Mouse (Mus musculus) heart, adult 2 months (tissue): ENCODE results near the gene Fam187b. TPM values are rescaled to one million over a fixed set of nuclear protein-coding genes. Genes with fewer than 3 reads are reported as not detected.
"Not testable (repeated sequence)": the region's sequence is repeated elsewhere in the genome, so short reads cannot be mapped to it uniquely, and the experiment has no call there.

Source experiments
- DNase-seq, 2 experiments: peaks; one replicate each; pipeline ENCODE4 v3.0.0; 2021
- H3K27ac ChIP-seq: fragments of 200-600 bp; 2 replicates; pipeline ENCODE4 v1.8.1; 2022
- H3K27me3 ChIP-seq: fragments of 200-500 bp; 2 replicates; pipeline ENCODE4 v1.6.1; 2012; ENCODE audit warnings: mild to moderate bottlenecking, low read length, inconsistent platforms, mixed read lengths; ENCODE audit not compliant: control insufficient read depth, insufficient read depth
- H3K36me3 ChIP-seq: fragments of 200-500 bp; 2 replicates; pipeline ENCODE4 v1.6.1; 2012; ENCODE audit warnings: low read length, inconsistent platforms; ENCODE audit not compliant: control insufficient read depth, insufficient read depth
- H3K4me1 ChIP-seq: fragments of 200-500 bp; 2 replicates; pipeline ENCODE4 v1.6.1; 2011; ENCODE audit warnings: low read length; ENCODE audit not compliant: control insufficient read depth, insufficient read depth
- H3K4me3 ChIP-seq: fragments of 200-600 bp; 2 replicates; pipeline ENCODE4 v1.8.1; 2022
- H3K79me2 ChIP-seq: fragments of 200-500 bp; replicated peaks from 2 replicates; pipeline ENCODE4 v1.6.1; 2012; ENCODE audit warnings: mild to moderate bottlenecking, inconsistent platforms, low read length, moderate library complexity, mixed read lengths; ENCODE audit not compliant: control insufficient read depth, insufficient read depth
- H3K9ac ChIP-seq: fragments of 200-500 bp; 2 replicates; pipeline ENCODE4 v1.6.1; 2012; ENCODE audit warnings: low read depth, mild to moderate bottlenecking, control low read depth, inconsistent platforms, low read length, mixed read lengths
- CTCF ChIP-seq: fragments of 200-600 bp; IDR thresholded peaks from 2 replicates; pipeline ENCODE4 v1.8.1; 2022; ENCODE audit warnings: antibody characterized with exemption, mild to moderate bottlenecking, moderate library complexity
- EP300 ChIP-seq: fragments of 200-500 bp; IDR thresholded peaks from 2 replicates; pipeline ENCODE4 v1.6.1; 2011; ENCODE audit warnings: low read depth, low read length, control low read depth; ENCODE audit not compliant: insufficient read depth
- POLR2A ChIP-seq: fragments of 200-500 bp; IDR thresholded peaks from 2 replicates; pipeline ENCODE4 v1.6.1; 2011; ENCODE audit warnings: mild to moderate bottlenecking, low read depth, low read length, control low read depth; ENCODE audit not compliant: insufficient read depth
- WGBS: fragments of 180-500 bp; shearing (Covaris S2); methylation state at CpG from one replicate; pipeline ENCODE4 v1.1.7; 2018; 5-methylcytosine and 5-hydroxymethylcytosine counted together
- intact Hi-C: fragments of 180-260 bp; cut with DNase I; formaldehyde crosslinking; loops from one replicate; pipeline ENCODE4 v1.15.1; 2025
- long read RNA-seq: library from polyadenylated mRNA; stranded (forward); transcript quantifications from one replicate; pipeline ENCODE4 v2.0.0, GENCODE M21; 2021
- polyA plus RNA-seq: library from polyadenylated mRNA; depleted of rRNA; stranded (reverse); fragments of >200 nt; gene quantifications from 2 replicates; pipeline ENCODE4 v1.2.3, GENCODE M21; 2012; rRNA removed
- total RNA-seq, 2 experiments: library from RNA; stranded (reverse); gene quantifications; 2 replicates each; pipeline ENCODE4 v1.2.3; 2021

The Fam187b gene
- total RNA-seq (not detected), polyA plus RNA-seq (0.29 and 0.53 TPM in 2 replicates)
- long read RNA-seq: 0 reads

- peaks cover 1% of the 10 kb centered on the region for H3K4me1 ChIP-seq
- DNase-seq: peak; percentile 88 to 92
- H3K79me2 ChIP-seq: no peaks in the 10 kb centered on the region
- peaks cover 2% of the 10 kb centered on the region; the same call in 1 of the 2 replicates for H3K27me3 ChIP-seq
- H3K36me3 ChIP-seq: no peaks in the 10 kb centered on the region
- WGBS: under 1% methylated on average over 37 of the region's 37 CpGs
- no peak for TF ChIP-seq POLR2A
- peak; percentile 79 for TF ChIP-seq CTCF
- TF ChIP-seq EP300: peak; percentile 84
- intact Hi-C loops: loop anchor here (1.0 to 5.0 kb wide), 3 partner anchors 18 to 100 kb away; partner anchors contain the start of gene Fxyd7
- peak within 1 kb of the TSS; percentile 60 for H3K27ac ChIP-seq
- H3K9ac ChIP-seq: peak within 1 kb of the TSS; percentile 70
- peak within 1 kb of the TSS; percentile 40 for H3K4me3 ChIP-seq
Measured at GRCm38 (mm10) chr7:30973501-30974289, at the start of gene Fam187b. TSS of gene Fam187b (plus strand) at chr7:30973790.

GRCm38 (mm10) chr7:30924071-30924470, 49.5 kb upstream of the Fam187b start:
- Histone ChIP-seq H3K4me1 (no peaks in the 10 kb centered on the region), H3K27ac (no peak overlapping the region), H3K9ac (no peak overlapping the region), H3K79me2 (no peaks in the 10 kb centered on the region), H3K4me3 (no peak overlapping the region), H3K36me3 (no peaks in the 10 kb centered on the region), H3K27me3 (no peaks in the 10 kb centered on the region)
- 43% methylated on average over 3 of the region's 3 CpGs for WGBS
- TF ChIP-seq EP300: no peak
- no peak for TF ChIP-seq POLR2A
- TF ChIP-seq CTCF: no peak
- DNase-seq: peak in 1 of 2 experiments; percentile 19
- intact Hi-C loops: no loop called here

DNA sequence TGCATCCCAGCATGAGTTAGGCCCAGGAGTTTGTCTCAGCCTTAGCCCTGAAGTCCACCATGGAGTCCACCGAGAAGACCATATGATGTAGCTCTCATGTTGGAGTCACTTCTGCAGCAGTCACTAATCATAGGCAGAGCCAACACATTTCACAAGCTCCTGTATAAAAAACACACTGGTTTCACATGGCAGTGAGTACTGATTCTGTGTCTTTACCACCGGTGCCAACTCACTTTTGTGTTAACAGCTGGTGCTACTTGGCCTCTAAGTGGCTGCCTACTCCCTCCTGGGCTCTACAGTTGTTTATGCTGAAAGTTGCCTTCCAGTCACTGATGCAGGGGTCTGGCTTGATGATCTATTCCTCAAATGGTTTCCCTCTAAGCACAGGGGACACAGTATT, 49.0 kb upstream of the Fam187b start, which contains the start of gene Hamp2:
Hamp2 (minus strand) TSS at position 101 of the 400 bp plus-strand sequence.
- WGBS: 89% methylated on average over 2 of the region's 2 CpGs
- H3K27me3 ChIP-seq, H3K4me3 ChIP-seq, intact Hi-C loops, DNase-seq, H3K36me3 ChIP-seq, H3K4me1 ChIP-seq, H3K9ac ChIP-seq, H3K27ac ChIP-seq, H3K79me2 ChIP-seq: not testable (repeated sequence)

GRCm38 (mm10) chr7:30935422-30936099, 38.0 kb upstream of the Fam187b start:
- H3K79me2 ChIP-seq, H3K27ac ChIP-seq, H3K4me1 ChIP-seq, H3K9ac ChIP-seq, H3K4me3 ChIP-seq, intact Hi-C loops, H3K27me3 ChIP-seq, DNase-seq, H3K36me3 ChIP-seq: not testable (repeated sequence)
- 54% methylated on average over 6 of the region's 6 CpGs for WGBS

- DNase-seq, H3K4me1 ChIP-seq, H3K27ac ChIP-seq, H3K79me2 ChIP-seq, H3K27me3 ChIP-seq, H3K9ac ChIP-seq, intact Hi-C loops, H3K36me3 ChIP-seq, H3K4me3 ChIP-seq: not testable (repeated sequence)
- 50% methylated on average over 1 of the region's 1 CpGs for WGBS
Measured at GRCm38 (mm10) chr7:30940070-30940469, 33.5 kb upstream of the Fam187b start.

GRCm38 (mm10) chr7:30942365-30942764, 31.2 kb upstream of the Fam187b start:
- H3K4me3 ChIP-seq, H3K27ac ChIP-seq, H3K27me3 ChIP-seq, H3K4me1 ChIP-seq, H3K9ac ChIP-seq, intact Hi-C loops, H3K36me3 ChIP-seq, H3K79me2 ChIP-seq, DNase-seq: not testable (repeated sequence)
- WGBS: 37% methylated on average over 3 of the region's 3 CpGs
